In the genomic region with DNA sequence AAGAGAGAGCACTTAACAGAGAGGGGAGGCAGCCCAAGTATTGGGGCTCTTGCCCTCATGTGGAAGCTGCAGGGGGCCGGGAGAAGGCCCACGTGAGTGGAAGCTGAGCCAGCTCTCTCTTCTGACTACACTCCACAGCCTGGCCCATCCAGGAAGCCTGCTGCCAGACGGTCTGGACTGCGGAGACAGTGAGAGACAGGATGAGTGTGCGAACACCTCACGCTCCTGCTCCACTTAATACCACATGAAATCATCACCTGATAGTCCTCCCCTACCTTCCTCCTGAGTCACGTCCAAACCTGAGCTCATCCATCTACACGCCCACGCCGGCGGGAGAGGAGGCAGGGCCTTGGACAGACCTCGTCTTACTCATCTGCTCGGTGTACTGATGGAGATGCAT, we compare ENCODE assay signal across 24 mouse cellular contexts.
DNase-seq lines count a peak whose midpoint lies in the region; TF ChIP-seq lines count a peak whose summit lies in the region.
"Had no signal": no experiment of that assay in that cellular context is flagged by ENCODE, and none has a peak within 500 bp of the region (broad histone marks: within the 10 kb centered on the region; RNA-seq: fewer than 3 reads in every experiment).

No protein-coding gene starts in this region.

- H3K27ac ChIP-seq in kidney, adult 2 months (ENCODE audit: insufficient read depth, low read depth, low read length): no peak overlapping the region
- peak overlapping the region; percentile 82 for H3K27ac ChIP-seq in cerebellum, adult 2 months (ENCODE audit: insufficient read depth, low read length)
- H3K27ac ChIP-seq: embryonic facial prominence, embryonic 12.5 days; hindbrain, embryonic 13.5 days; liver, embryonic 12.5 days; midbrain, embryonic 12.5 days; neural tube, embryonic 13.5 days; stomach, embryonic 15.5 days had no signal

- peak; percentile 40 for DNase-seq in kidney, adult 2 months
- no peak for DNase-seq in kidney, postnatal 10 days
- DNase-seq in cerebellum, adult 11 months: peak; percentile 80
- peak; percentile 85 to 93 for DNase-seq in cerebellum, adult 2 months
- DNase-seq in cerebellum, postnatal 36 days: peak; percentile 83 to 87
- no peak for DNase-seq in ovary, adult 18-20 months (ENCODE audit: low spot score)
- DNase-seq in embryo, embryonic 10 days (ENCODE audit: low spot score): no peak
- DNase-seq in spleen, adult 12 weeks (ENCODE audit: low spot score): no peak
- DNase-seq: adrenal gland, adult 8-10 months; embryo, embryonic 11 days; gastrocnemius, postnatal 10 days; heart, postnatal 36 days; kidney, adult 18-20 months; kidney, postnatal 14 days; left cerebral cortex, postnatal 4 days; liver, postnatal 0 days; lung, postnatal 4 days had no signal

- no peaks in the 10 kb centered on the region for H3K36me3 ChIP-seq in kidney, adult 2 months (ENCODE audit: control insufficient read depth, insufficient read depth, low read length)
- H3K36me3 ChIP-seq: hindbrain, embryonic 13.5 days; liver, embryonic 12.5 days; midbrain, embryonic 12.5 days; neural tube, embryonic 13.5 days; stomach, embryonic 15.5 days had no signal

- TF ChIP-seq CTCF in kidney, adult 2 months (conservative IDR thresholded peaks at IDR 0.05; ENCODE audit: insufficient read depth, insufficient read length, low read depth, low read length): no peak
- no peak for TF ChIP-seq CTCF in cerebellum, adult 2 months (IDR thresholded peaks at IDR 0.05; ENCODE audit: borderline replicate concordance, insufficient read depth, low read depth, low read length)

- peaks cover 5% of the 10 kb centered on the region; the same call in 1 of the 2 replicates for H3K4me1 ChIP-seq in kidney, adult 2 months (ENCODE audit: control insufficient read depth, insufficient read depth, low read length)
- peaks cover 69% of the 10 kb centered on the region for H3K4me1 ChIP-seq in cerebellum, adult 2 months (ENCODE audit: control insufficient read depth, insufficient read depth, low read length)

- WGBS in kidney, adult 2 months: 87% methylated on average over 13 of the region's 13 CpGs
- WGBS in cerebellum, adult 2 months: 16% methylated on average over 13 of the region's 13 CpGs

- no peak for TF ChIP-seq POLR2A in kidney, adult 2 months (IDR thresholded peaks at IDR 0.05; ENCODE audit: low read depth, low read length)
- peak; percentile 66; the same call in 1 of the 2 replicates for TF ChIP-seq POLR2A in cerebellum, adult 2 months (IDR thresholded peaks at IDR 0.05; ENCODE audit: borderline replicate concordance, insufficient read depth, low read length)

- no peak overlapping the region for H3K4me3 ChIP-seq in kidney, adult 2 months (ENCODE audit: insufficient read depth, low read depth, low read length)
- no peak overlapping the region for H3K4me3 ChIP-seq in cerebellum, adult 2 months (replicated peaks; ENCODE audit: insufficient read depth, low read depth, low read length)
- H3K4me3 ChIP-seq: embryonic facial prominence, embryonic 12.5 days; hindbrain, embryonic 13.5 days; liver, embryonic 12.5 days; megakaryocyte, embryonic 14.5 days; midbrain, embryonic 12.5 days; neural tube, embryonic 13.5 days; stomach, embryonic 15.5 days had no signal

- no peaks in the 10 kb centered on the region for H3K27me3 ChIP-seq in kidney, adult 2 months (replicated peaks; ENCODE audit: control insufficient read depth, insufficient read depth, low read length)
- H3K27me3 ChIP-seq in cerebellum, adult 2 months (ENCODE audit: control insufficient read depth, insufficient read depth, low read length): no peaks in the 10 kb centered on the region
- H3K27me3 ChIP-seq: embryonic facial prominence, embryonic 12.5 days; hindbrain, embryonic 13.5 days; liver, embryonic 12.5 days; midbrain, embryonic 12.5 days; neural tube, embryonic 13.5 days; stomach, embryonic 15.5 days had no signal

Comparison
In these comparisons a context has a peak if more than half of its experiments do, and no peak if none do; other contexts are left out.
1. DNase-seq: peak in kidney, adult 2 months (single experiment), cerebellum, adult 11 months (single experiment), cerebellum, adult 2 months (2 of 2) and cerebellum, postnatal 36 days (2 of 2); none in kidney, postnatal 10 days (single experiment), ovary, adult 18-20 months (single experiment), embryo, embryonic 10 days (single experiment) and spleen, adult 12 weeks (single experiment).